Mouse (Mus musculus) kidney, postnatal 36 days (tissue): ENCODE measurements around the gene Olfr1338.
A peak's percentile ranks its signal among the peaks of the same experiment; 100 is the strongest.
"Not testable (repeated sequence)": the region's sequence is repeated elsewhere in the genome, so short reads cannot be mapped to it uniquely, and the experiment has no call there.

Experiments
- DNase-seq, 2 experiments: peaks; one replicate each; pipeline ENCODE4 v3.0.0; 2021 to 2022; ENCODE audit warnings: mixed read lengths in 2 of 2

The Olfr1338 gene

GRCm38 (mm10) chr4:118758637-118759036 is at the start of gene Olfr1338:
Olfr1338 (minus strand) TSS chr4:118758737.
- no peak for DNase-seq

DNA sequence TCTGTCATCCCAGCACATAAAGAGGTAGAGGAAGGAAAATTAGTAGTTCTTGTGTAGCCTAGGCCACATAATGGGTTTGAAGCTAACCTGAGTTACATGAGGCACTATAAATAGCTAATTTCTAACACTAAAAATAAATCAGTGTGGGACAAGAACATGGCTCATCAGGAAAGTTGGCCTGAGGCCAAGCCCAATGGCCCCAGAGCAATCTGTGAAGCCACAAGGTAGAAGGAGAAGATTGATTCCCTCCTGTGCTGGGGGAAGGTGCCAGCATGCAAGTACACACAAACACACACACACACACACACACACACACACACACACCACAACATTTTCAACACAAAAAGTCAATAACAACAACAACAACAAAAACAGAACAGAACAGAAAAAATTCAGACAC is 34.3 kb upstream of the Olfr1338 start:
- DNase-seq, result not testable (repeated sequence)

DNA sequence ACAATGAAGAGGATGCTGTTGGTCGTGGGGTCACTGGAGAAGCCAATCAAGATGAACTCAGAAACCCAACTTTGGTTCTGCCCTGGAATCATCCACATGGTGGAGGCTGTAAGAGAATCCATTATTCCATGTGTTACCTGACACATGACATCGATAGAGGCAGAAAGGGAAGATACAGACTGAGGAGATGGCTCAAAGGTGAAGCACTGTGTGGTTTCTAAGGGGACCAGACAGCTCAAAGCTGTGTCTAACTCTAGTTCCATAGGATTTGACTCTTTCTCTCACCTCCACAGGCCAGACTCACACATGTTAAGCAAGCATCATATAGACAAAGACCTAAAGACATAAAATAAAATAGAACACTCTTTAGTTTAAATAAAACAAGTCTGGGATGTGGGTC is 23.9 kb upstream of the Olfr1338 start, which contains the start of gene Olfr1337:
Gene Olfr1337 (minus strand): TSS at position 101 of the 400 bp plus-strand sequence.
- DNase-seq, result no peak

DNA sequence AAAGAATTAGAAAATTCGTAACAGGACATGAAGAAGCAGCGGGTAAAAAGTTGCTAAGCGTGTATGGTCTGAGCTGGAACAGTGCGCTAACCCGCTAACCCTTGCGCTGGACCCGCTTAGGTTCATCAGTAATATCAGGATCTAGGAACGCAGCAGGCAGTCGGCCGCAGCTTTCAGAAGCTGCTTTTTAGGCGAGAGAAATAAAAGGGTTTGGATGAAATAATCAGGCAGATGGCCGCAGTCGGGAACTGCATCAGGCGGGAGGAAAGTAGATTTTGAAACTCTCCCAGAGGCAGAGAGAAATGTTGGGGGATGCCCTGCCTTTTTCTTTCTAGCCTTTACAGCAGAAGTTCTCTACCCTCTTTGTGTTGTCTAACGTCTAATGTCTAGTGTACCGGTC is 16.7 kb downstream of the Olfr1338 start:
- DNase-seq, result no peak

- no peak for DNase-seq
Measured at GRCm38 (mm10) chr4:118740988-118741698, 17.4 kb downstream of the Olfr1338 start.

DNA sequence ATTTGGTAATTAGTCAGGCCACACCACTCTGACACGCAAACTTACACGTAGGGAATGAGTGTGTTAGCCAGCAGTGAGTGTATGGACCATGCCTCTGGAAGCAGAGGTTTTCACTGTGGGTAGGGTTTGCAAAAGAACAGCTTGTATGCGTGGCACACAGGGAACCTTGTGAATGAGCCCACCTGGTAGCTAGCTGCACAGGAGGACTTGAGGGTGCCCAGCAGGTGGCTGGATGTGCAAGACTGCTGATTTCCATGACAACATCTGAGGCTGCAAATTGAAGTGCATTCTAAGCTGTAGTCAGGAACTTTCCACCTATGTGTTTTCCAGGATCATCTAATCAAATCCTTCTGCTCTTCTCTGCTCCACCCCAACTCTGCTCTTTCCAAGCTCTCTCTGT is 19.0 kb downstream of the Olfr1338 start:
- no peak for DNase-seq

- no peak for DNase-seq
Measured at GRCm38 (mm10) chr4:118731875-118732274, 26.7 kb downstream of the Olfr1338 start, which contains the start of gene Olfr1339. Olfr1339 (plus strand) TSS chr4:118732175.

GRCm38 (mm10) chr4:118721742-118722483 is 36.6 kb downstream of the Olfr1338 start:
- peak; percentile 1 to 63 for DNase-seq

- no peak for DNase-seq
Measured at GRCm38 (mm10) chr4:118719838-118720237, 38.7 kb downstream of the Olfr1338 start, which contains the start of gene Olfr1340. Olfr1340 (plus strand) TSS chr4:118720138.

- DNase-seq, result no peak
Measured at GRCm38 (mm10) chr4:118711656-118712055, 46.9 kb downstream of the Olfr1338 start.

GRCm38 (mm10) chr4:118708086-118708485 is 50.5 kb downstream of the Olfr1338 start:
- no peak for DNase-seq

DNA sequence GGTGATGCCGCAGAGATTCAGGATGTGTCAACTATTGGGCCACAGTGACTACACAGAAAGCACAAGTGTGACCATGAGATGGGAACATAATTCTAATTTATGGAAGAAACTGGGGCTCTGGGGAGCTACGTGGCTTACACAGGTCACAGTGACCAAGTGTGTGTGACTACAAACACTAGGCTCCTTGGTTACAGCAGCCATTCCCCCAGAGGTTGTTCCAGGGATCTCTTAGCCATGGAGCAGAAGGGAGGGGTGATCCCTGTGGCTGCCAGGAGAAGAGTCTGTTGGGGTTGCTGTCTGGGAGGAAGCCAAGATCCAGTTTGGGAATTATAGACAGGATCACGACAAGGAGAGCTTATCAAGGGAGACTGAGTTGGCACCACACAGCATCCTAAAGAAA is 55.3 kb downstream of the Olfr1338 start, which contains the start of gene Olfr1341:
Gene Olfr1341 (plus strand): TSS at position 301 of the 400 bp plus-strand sequence.
- no peak for DNase-seq
